Mouse (Mus musculus) MEL (cell line): ENCODE measurements around the gene 4930544D05Rik. TPM values are rescaled to one million over a fixed set of nuclear protein-coding genes. Genes with fewer than 3 reads are reported as not detected.

Experiments used
- DNase-seq: peaks from one replicate; pipeline ENCODE4 v3.0.0; 2011; ENCODE audit warnings: low read depth, low spot score
- H3K27ac ChIP-seq: 2 replicates; pipeline ENCODE4 v1.5.1; 2012; ENCODE audit warnings: low read depth, mild to moderate bottlenecking, control low read depth, low read length, moderate library complexity; ENCODE audit not compliant: control insufficient read depth
- H3K27me3 ChIP-seq, 2 experiments: fragments of 150-350 bp in 1 of 2; sonication (generic) in 1 of 2; 2 replicates each; pipeline ENCODE4 v1.6.1; 2012; ENCODE audit warnings: low read length in 2 of 2, mild to moderate bottlenecking in 2 of 2, improper control_type of control experiment in 1 of 2, moderate library complexity in 1 of 2; ENCODE audit not compliant: insufficient read depth in 2 of 2, control insufficient read depth in 1 of 2
- H3K36me3 ChIP-seq, 2 experiments: 2 replicates each; pipeline ENCODE4 v1.6.1; 2012 to 2014; ENCODE audit warnings: low read length in 2 of 2, improper control_type of control experiment in 1 of 2, inconsistent platforms in 1 of 2, mild to moderate bottlenecking in 1 of 2; ENCODE audit not compliant: insufficient read depth in 2 of 2, control insufficient read depth in 1 of 2
- H3K4me1 ChIP-seq, 2 experiments: fragments of 150-350 bp in 1 of 2; sonication (generic) in 1 of 2; 2 replicates each; pipeline ENCODE4 v1.6.1; 2012; ENCODE audit warnings: low read length in 2 of 2, improper control_type of control experiment in 1 of 2, mild to moderate bottlenecking in 1 of 2; ENCODE audit not compliant: insufficient read depth in 2 of 2, control insufficient read depth in 1 of 2
- H3K4me3 ChIP-seq, 2 experiments: fragments of 150-350 bp in 1 of 2; sonication (generic) in 1 of 2; 2 replicates each; pipeline ENCODE4 v1.5.1; 2012; ENCODE audit warnings: low read depth in 2 of 2, low read length in 2 of 2, mild to moderate bottlenecking in 2 of 2, moderate library complexity in 2 of 2, control low read depth in 1 of 2, improper control_type of control experiment in 1 of 2; ENCODE audit not compliant: control insufficient read depth in 1 of 2, insufficient read depth in 1 of 2
- H3K79me2 ChIP-seq: 2 replicates; pipeline ENCODE4 v1.6.1; 2012; ENCODE audit warnings: mild to moderate bottlenecking, low read length, moderate library complexity; ENCODE audit not compliant: control insufficient read depth, poor library complexity, insufficient read depth
- H3K9ac ChIP-seq: 2 replicates; pipeline ENCODE4 v1.6.1; 2012; ENCODE audit warnings: low read depth, mild to moderate bottlenecking, control low read depth, low read length, moderate library complexity; ENCODE audit not compliant: control insufficient read depth, poor library complexity, severe bottlenecking
- H3K9me3 ChIP-seq: fragments of 150-350 bp; sonication (generic); replicated peaks from 2 replicates; pipeline ENCODE4 v1.6.1; 2012; ENCODE audit warnings: mild to moderate bottlenecking, low read length, improper control_type of control experiment, moderate library complexity; ENCODE audit not compliant: insufficient read depth
- BHLHE40 ChIP-seq: IDR thresholded peaks from 2 replicates; pipeline ENCODE4 v1.6.1; 2012; ENCODE audit warnings: low read depth, mild to moderate bottlenecking, inconsistent platforms, low read length, improper control_type of control experiment, borderline replicate concordance
- CHD1 ChIP-seq: IDR thresholded peaks from 2 replicates; pipeline ENCODE4 v1.6.1; 2012; ENCODE audit warnings: low read depth, mild to moderate bottlenecking, inconsistent platforms, low read length, improper control_type of control experiment
- CHD2 ChIP-seq: IDR thresholded peaks from 2 replicates; pipeline ENCODE4 v1.6.1; 2011; ENCODE audit warnings: low read length, improper control_type of control experiment
- E2F4 ChIP-seq: IDR thresholded peaks from 2 replicates; pipeline ENCODE4 v1.6.1; 2011; ENCODE audit warnings: low read depth, low read length, improper control_type of control experiment, borderline replicate concordance
- EP300 ChIP-seq, 2 experiments: IDR thresholded peaks; 2 replicates each; pipeline ENCODE4 v1.6.1; 2011; ENCODE audit warnings: improper control_type of control experiment in 2 of 2, low read length in 2 of 2, low read depth in 1 of 2, mild to moderate bottlenecking in 1 of 2
- ETS1 ChIP-seq: IDR thresholded peaks from 2 replicates; pipeline ENCODE4 v1.6.1; 2012; ENCODE audit warnings: low read depth, mild to moderate bottlenecking, inconsistent platforms, low read length, improper control_type of control experiment, moderate library complexity
- GABPA ChIP-seq: IDR thresholded peaks from 2 replicates; pipeline ENCODE4 v1.6.1; 2012; ENCODE audit warnings: low read depth, mild to moderate bottlenecking, inconsistent platforms, low read length, improper control_type of control experiment, moderate library complexity
- GATA1 ChIP-seq: IDR thresholded peaks from 2 replicates; pipeline ENCODE4 v1.6.1; 2011; ENCODE audit warnings: low read depth, low read length, improper control_type of control experiment
- HCFC1 ChIP-seq: IDR thresholded peaks from 2 replicates; pipeline ENCODE4 v1.6.1; 2012; ENCODE audit warnings: low read depth, mild to moderate bottlenecking, inconsistent platforms, low read length, improper control_type of control experiment, moderate library complexity
- JUND ChIP-seq: IDR thresholded peaks from 2 replicates; pipeline ENCODE4 v1.6.1; 2011; ENCODE audit warnings: low read depth, mild to moderate bottlenecking, improper control_type of control experiment, low read length
- MAFK ChIP-seq: IDR thresholded peaks from 2 replicates; pipeline ENCODE4 v1.6.1; 2011; ENCODE audit warnings: low read depth, mild to moderate bottlenecking, low read length, improper control_type of control experiment, borderline replicate concordance
- MAX ChIP-seq: IDR thresholded peaks from 2 replicates; pipeline ENCODE4 v1.6.1; 2011; ENCODE audit warnings: low read length, improper control_type of control experiment
- MAZ ChIP-seq: IDR thresholded peaks from 2 replicates; pipeline ENCODE4 v1.6.1; 2012; ENCODE audit warnings: low read depth, mild to moderate bottlenecking, inconsistent platforms, low read length, improper control_type of control experiment
- MEF2A ChIP-seq: IDR thresholded peaks from 2 replicates; pipeline ENCODE4 v1.6.1; 2014; ENCODE audit warnings: low read depth, mild to moderate bottlenecking, inconsistent platforms, low read length, improper control_type of control experiment; ENCODE audit not compliant: poor library complexity, insufficient replicate concordance, severe bottlenecking; ENCODE audit errors: extremely low read depth
- MYB ChIP-seq: IDR thresholded peaks from 2 replicates; pipeline ENCODE4 v1.6.1; 2011; ENCODE audit warnings: mild to moderate bottlenecking, low read depth, low read length, improper control_type of control experiment
- MYC ChIP-seq: IDR thresholded peaks from 2 replicates; pipeline ENCODE4 v1.6.1; 2011; ENCODE audit warnings: low read depth, mild to moderate bottlenecking, low read length, improper control_type of control experiment, moderate library complexity
- NELFE ChIP-seq: IDR thresholded peaks from 2 replicates; pipeline ENCODE4 v1.6.1; 2011; ENCODE audit warnings: low read depth, low read length, improper control_type of control experiment
- NRF1 ChIP-seq: IDR thresholded peaks from 2 replicates; pipeline ENCODE4 v1.6.1; 2014; ENCODE audit warnings: low read depth, mild to moderate bottlenecking, inconsistent platforms, low read length, improper control_type of control experiment, moderate library complexity; ENCODE audit not compliant: poor library complexity, insufficient read depth, severe bottlenecking
- POLR2A ChIP-seq, 2 experiments: IDR thresholded peaks; 2 replicates each; pipeline ENCODE4 v1.6.1; 2011 to 2012; ENCODE audit warnings: low read length in 2 of 2, mild to moderate bottlenecking in 2 of 2, control low read depth in 1 of 2, improper control_type of control experiment in 1 of 2, low read depth in 1 of 2, moderate library complexity in 1 of 2; ENCODE audit not compliant: control insufficient read depth in 1 of 2, insufficient read depth in 1 of 2, poor library complexity in 1 of 2
- POLR2AphosphoS2 ChIP-seq: IDR thresholded peaks from 2 replicates; pipeline ENCODE4 v1.6.1; 2011; ENCODE audit warnings: low read length, improper control_type of control experiment
- POLR2AphosphoS5 ChIP-seq: IDR thresholded peaks from 2 replicates; pipeline ENCODE4 v1.6.1; 2012; ENCODE audit warnings: low read depth, borderline replicate concordance, mild to moderate bottlenecking, inconsistent platforms, low read length, moderate library complexity, mixed read lengths
- RAD21 ChIP-seq: IDR thresholded peaks from 2 replicates; pipeline ENCODE4 v1.6.1; 2011; ENCODE audit warnings: mild to moderate bottlenecking, low read depth, low read length, improper control_type of control experiment
- RCOR1 ChIP-seq: IDR thresholded peaks from 2 replicates; pipeline ENCODE4 v1.6.1; 2012; ENCODE audit warnings: low read depth, mild to moderate bottlenecking, inconsistent platforms, low read length, improper control_type of control experiment
- TBP ChIP-seq: IDR thresholded peaks from 2 replicates; pipeline ENCODE4 v1.8.0; 2011; ENCODE audit warnings: low read depth, low read length, improper control_type of control experiment
- UBTF ChIP-seq: IDR thresholded peaks from 2 replicates; pipeline ENCODE4 v1.6.1; 2012; ENCODE audit warnings: low read depth, mild to moderate bottlenecking, inconsistent platforms, low read length, improper control_type of control experiment, moderate library complexity, borderline replicate concordance; ENCODE audit not compliant: insufficient read depth
- USF1 ChIP-seq: IDR thresholded peaks from 2 replicates; pipeline ENCODE4 v1.6.1; 2014; ENCODE audit warnings: low read depth, mild to moderate bottlenecking, inconsistent platforms, low read length, improper control_type of control experiment, moderate library complexity
- USF2 ChIP-seq, 2 experiments: IDR thresholded peaks; 2 replicates each; pipeline ENCODE4 v1.6.1; 2011 to 2012; ENCODE audit warnings: improper control_type of control experiment in 2 of 2, low read length in 2 of 2, borderline replicate concordance in 1 of 2, inconsistent platforms in 1 of 2, low read depth in 1 of 2, mild to moderate bottlenecking in 1 of 2; ENCODE audit not compliant: insufficient read depth in 1 of 2
- ZC3H11A ChIP-seq: IDR thresholded peaks from 2 replicates; pipeline ENCODE4 v1.6.1; 2012; ENCODE audit warnings: low read depth, mild to moderate bottlenecking, inconsistent platforms, low read length, improper control_type of control experiment
- ZKSCAN1 ChIP-seq: IDR thresholded peaks from 2 replicates; pipeline ENCODE4 v1.6.1; 2012; ENCODE audit warnings: low read depth, mild to moderate bottlenecking, inconsistent platforms, low read length, improper control_type of control experiment, moderate library complexity
- ZMIZ1 ChIP-seq: IDR thresholded peaks from 2 replicates; pipeline ENCODE4 v1.6.1; 2012; ENCODE audit warnings: low read depth, mild to moderate bottlenecking, inconsistent platforms, low read length, improper control_type of control experiment, moderate library complexity
- ZNF384 ChIP-seq: IDR thresholded peaks from 2 replicates; pipeline ENCODE4 v1.6.1; 2012; ENCODE audit warnings: low read depth, mild to moderate bottlenecking, inconsistent platforms, low read length, improper control_type of control experiment
- polyA plus RNA-seq, 2 experiments: library from polyadenylated mRNA; stranded (reverse) in 1 of 2; unstranded in 1 of 2; fragments of >175 nt in 1 of 2; fragments of >200 nt in 1 of 2; gene quantifications; 2 replicates each; pipeline versions ENCODE4 v1.2.1 to v1.2.4; 2012; ENCODE audit warnings: low replicate concordance in 2 of 2, low read depth in 1 of 2; ENCODE audit not compliant: insufficient read length in 2 of 2, insufficient read depth in 1 of 2, missing spikeins in 1 of 2
- total RNA-seq: library from RNA; depleted of rRNA; stranded (reverse); fragments of 300-350 nt; gene quantifications from 2 replicates; pipeline ENCODE4 v1.2.3, GENCODE M21; 2012

The 4930544D05Rik gene
- total and polyA plus RNA-seq, 3 experiments, result 0.10 TPM; not detected in 2

- TF ChIP-seq POLR2AphosphoS5 (no peak), MEF2A (no peak), ZC3H11A (no peak), ETS1 (no peak; the same call in 1 of the 2 replicates), E2F4 (no peak), CHD1 (no peak; the same call in 1 of the 2 replicates), EP300 (IDR thresholded peaks at IDR 0.05; ENCODE audit: low read depth in 1 of 2, low read length in 2 of 2) (peak in 1 of 2 experiments; percentile 57; a peak in 3 of 4 replicates), MYC (peak; percentile 90), MYB (no peak), ZMIZ1 (peak; percentile 32; the same call in 1 of the 2 replicates), GATA1 (no peak), RAD21 (no peak), UBTF (no peak; the same call in 1 of the 2 replicates), GABPA (no peak)
Measured at GRCm38 (mm10) chr11:70655571-70656455, 40.2 kb downstream of the 4930544D05Rik start (continued).

GRCm38 (mm10) chr11:70656456-70656927 is 40.8 kb downstream of the 4930544D05Rik start:
- Histone ChIP-seq H3K4me1 (peaks cover 2 to 28% of the 10 kb centered on the region in 2 experiments), H3K9me3 (no peaks in the 10 kb centered on the region), H3K36me3 (peaks cover 6 to 23% of the 10 kb centered on the region in 2 experiments; a peak in 3 of 4 replicates), H3K27ac (peak overlapping the region; percentile 99), H3K9ac (peak overlapping the region; percentile 88), H3K4me3 (peak overlapping the region; percentile 74 to 80), H3K27me3 (no peaks in the 10 kb centered on the region), H3K79me2 (peaks cover 45% of the 10 kb centered on the region)
- DNase-seq, result peak; percentile 71
- TF ChIP-seq MAX (peak; percentile 88), POLR2AphosphoS2 (no peak), BHLHE40 (peak; percentile 26; the same call in 1 of the 2 replicates), JUND (no peak), TBP (0 out of 2 replicates have a peak, but pooled peaks have one; percentile 14), POLR2AphosphoS5 (no peak), MYC (peak; percentile 80; the same call in 1 of the 2 replicates), POLR2A (IDR thresholded peaks at IDR 0.05; ENCODE audit: control insufficient read depth in 1 of 2, insufficient read depth in 1 of 2, low read depth in 1 of 2, low read length in 2 of 2, poor library complexity in 1 of 2) (no peak), CHD2 (no peak), MAFK (0 out of 2 replicates have a peak, but pooled peaks have one; percentile 16), NELFE (0 out of 2 replicates have a peak, but pooled peaks have one; percentile 4), NRF1 (no peak), CHD1 (no peak), USF2 (IDR thresholded peaks at IDR 0.05; ENCODE audit: borderline replicate concordance in 1 of 2, insufficient read depth in 1 of 2, low read depth in 1 of 2, low read length in 2 of 2) (no peak), MAZ (no peak), MEF2A (no peak), RAD21 (no peak), USF1 (no peak), ZKSCAN1 (no peak), EP300 (IDR thresholded peaks at IDR 0.05; ENCODE audit: low read depth in 1 of 2, low read length in 2 of 2) (no peak; a peak in 1 of 4 replicates), HCFC1 (no peak), RCOR1 (no peak), ZNF384 (no peak)
